ENCODE assay signal across 8 mouse cellular contexts in genomic region chr6:38636852-38637618, GRCm38 (mm10). TPM values are rescaled to one million over a fixed set of nuclear protein-coding genes. Genes with fewer than 3 reads are reported as not detected.
A peak's percentile ranks its signal among the peaks of the same experiment; 100 is the strongest.
DNase-seq lines count a peak whose midpoint lies in the region; ATAC-seq and TF ChIP-seq lines count a peak whose summit lies in the region.

Gene Klrg2 (minus strand): TSS chr6:38637242.

- peak within 1 kb of the TSS; percentile 47 for H3K9ac ChIP-seq in forebrain, postnatal 0 days
- H3K9ac ChIP-seq in hindbrain, embryonic 12.5 days: peak within 1 kb of the TSS; percentile 65
- peak within 1 kb of the TSS; percentile 49 for H3K9ac ChIP-seq in limb, embryonic 14.5 days (ENCODE audit: low read depth, low read length, severe bottlenecking)
- peak within 1 kb of the TSS; percentile 58 for H3K9ac ChIP-seq in midbrain, embryonic 12.5 days (replicated peaks)
- H3K9ac ChIP-seq in stomach, embryonic 16.5 days (ENCODE audit: low read length): peak within 1 kb of the TSS; percentile 64

- H3K36me3 ChIP-seq in forebrain, postnatal 0 days (ENCODE audit: insufficient read depth): no peaks in the 10 kb centered on the region
- H3K36me3 ChIP-seq in hindbrain, embryonic 12.5 days: no peaks in the 10 kb centered on the region
- H3K36me3 ChIP-seq in limb, embryonic 14.5 days (ENCODE audit: control insufficient read depth, insufficient read depth, low read length): no peaks in the 10 kb centered on the region
- no peaks in the 10 kb centered on the region for H3K36me3 ChIP-seq in midbrain, embryonic 12.5 days
- no peaks in the 10 kb centered on the region for H3K36me3 ChIP-seq in stomach, embryonic 16.5 days (ENCODE audit: control insufficient read depth, insufficient read depth, low read length)

- H3K4me2 ChIP-seq in forebrain, postnatal 0 days (ENCODE audit: low read depth): peak within 1 kb of the TSS; percentile 98
- H3K4me2 ChIP-seq in hindbrain, embryonic 12.5 days (replicated peaks): peak within 1 kb of the TSS; percentile 99
- H3K4me2 ChIP-seq in limb, embryonic 14.5 days (replicated peaks; ENCODE audit: low read depth, low read length, severe bottlenecking): peak within 1 kb of the TSS; percentile 100
- peak within 1 kb of the TSS; percentile 99 for H3K4me2 ChIP-seq in midbrain, embryonic 12.5 days (replicated peaks)
- H3K4me2 ChIP-seq in stomach, embryonic 16.5 days (ENCODE audit: low read depth, low read length): peak within 1 kb of the TSS; percentile 98

- DNase-seq in cerebellum, adult 2 months: peak; percentile 42 to 51
- no peak for DNase-seq in cerebellum, adult 11 months
- peak; percentile 62 for DNase-seq in brain, adult 2 months (ENCODE audit: low read depth, low spot score)
- DNase-seq in forebrain, postnatal 0 days: peak; percentile 34
- DNase-seq in limb, embryonic 14.5 days (ENCODE audit: low spot score): peak; percentile 60

- no peak for TF ChIP-seq CTCF in cerebellum, adult 2 months (IDR thresholded peaks at IDR 0.05; ENCODE audit: borderline replicate concordance, insufficient read depth, low read depth, low read length)
- TF ChIP-seq CTCF in forebrain, postnatal 0 days (IDR thresholded peaks at IDR 0.05; ENCODE audit: low read depth): no peak

- peak; percentile 72 for ATAC-seq in forebrain, postnatal 0 days
- peak; percentile 79 for ATAC-seq in hindbrain, embryonic 12.5 days (ENCODE audit: low FRiP score)
- ATAC-seq in limb, embryonic 14.5 days (ENCODE audit: low FRiP score, low read depth): peak; percentile 80
- peak; percentile 75 for ATAC-seq in midbrain, embryonic 12.5 days (ENCODE audit: low FRiP score, low read depth)
- ATAC-seq in stomach, embryonic 16.5 days (ENCODE audit: insufficient read depth, low FRiP score): peak; percentile 85

- 2% methylated on average over 60 of the region's 60 CpGs for WGBS in cerebellum, adult 2 months
- WGBS in forebrain, postnatal 0 days: 2% methylated on average over 59 of the region's 60 CpGs
- 2% methylated on average over 49 of the region's 60 CpGs for WGBS in hindbrain, embryonic 12.5 days
- 2% methylated on average over 53 of the region's 60 CpGs for WGBS in limb, embryonic 14.5 days
- WGBS in midbrain, embryonic 12.5 days: 2% methylated on average over 51 of the region's 60 CpGs
- WGBS in stomach, embryonic 16.5 days: 2% methylated on average over 60 of the region's 60 CpGs

- no peak within 1 kb of the TSS for H3K27ac ChIP-seq in cerebellum, adult 2 months (ENCODE audit: insufficient read depth, low read length)
- no peak within 1 kb of the TSS for H3K27ac ChIP-seq in forebrain, postnatal 0 days (ENCODE audit: low read depth, low read length)
- no peak within 1 kb of the TSS for H3K27ac ChIP-seq in hindbrain, embryonic 12.5 days
- no peak within 1 kb of the TSS for H3K27ac ChIP-seq in limb, embryonic 14.5 days (replicated peaks; ENCODE audit: low read depth, low read length)
- H3K27ac ChIP-seq in midbrain, embryonic 12.5 days (replicated peaks): no peak within 1 kb of the TSS
- no peak within 1 kb of the TSS for H3K27ac ChIP-seq in stomach, embryonic 16.5 days (ENCODE audit: low read length)

- no peak for TF ChIP-seq POLR2A in cerebellum, adult 2 months (IDR thresholded peaks at IDR 0.05; ENCODE audit: borderline replicate concordance, insufficient read depth, low read length)
- no peak for TF ChIP-seq POLR2A in limb, embryonic 14.5 days (IDR thresholded peaks at IDR 0.05; ENCODE audit: borderline replicate concordance, extremely low read depth, insufficient read depth, insufficient read length)

- peak within 1 kb of the TSS; percentile 31 for H3K4me3 ChIP-seq in cerebellum, adult 2 months (replicated peaks; ENCODE audit: insufficient read depth, low read depth, low read length)
- H3K4me3 ChIP-seq in forebrain, postnatal 0 days (ENCODE audit: low read depth, low read length): peak within 1 kb of the TSS; percentile 49
- H3K4me3 ChIP-seq in hindbrain, embryonic 12.5 days: peak within 1 kb of the TSS; percentile 57
- H3K4me3 ChIP-seq in limb, embryonic 14.5 days (replicated peaks; ENCODE audit: low read length): peak within 1 kb of the TSS; percentile 55
- H3K4me3 ChIP-seq in midbrain, embryonic 12.5 days: peak within 1 kb of the TSS; percentile 57
- peak within 1 kb of the TSS; percentile 59 for H3K4me3 ChIP-seq in stomach, embryonic 16.5 days (replicated peaks; ENCODE audit: low read length)

- H3K27me3 ChIP-seq in cerebellum, adult 2 months (ENCODE audit: control insufficient read depth, insufficient read depth, low read length): no peaks in the 10 kb centered on the region; the same call in 1 of the 2 replicates
- peaks cover 24% of the 10 kb centered on the region for H3K27me3 ChIP-seq in forebrain, postnatal 0 days (ENCODE audit: insufficient read depth, low read length)
- peaks cover 75% of the 10 kb centered on the region for H3K27me3 ChIP-seq in hindbrain, embryonic 12.5 days
- peaks cover 72% of the 10 kb centered on the region for H3K27me3 ChIP-seq in limb, embryonic 14.5 days (ENCODE audit: control insufficient read depth, insufficient read depth, low read length)
- peaks cover 90% of the 10 kb centered on the region for H3K27me3 ChIP-seq in midbrain, embryonic 12.5 days
- peaks cover 69% of the 10 kb centered on the region for H3K27me3 ChIP-seq in stomach, embryonic 16.5 days (ENCODE audit: control insufficient read depth, insufficient read depth, low read length)

- no peaks in the 10 kb centered on the region for H3K9me3 ChIP-seq in forebrain, postnatal 0 days (ENCODE audit: low read length)
- H3K9me3 ChIP-seq in hindbrain, embryonic 12.5 days (replicated peaks): no peaks in the 10 kb centered on the region
- H3K9me3 ChIP-seq in limb, embryonic 14.5 days (ENCODE audit: control insufficient read depth, low read length): no peaks in the 10 kb centered on the region
- H3K9me3 ChIP-seq in midbrain, embryonic 12.5 days: no peaks in the 10 kb centered on the region
- H3K9me3 ChIP-seq in stomach, embryonic 16.5 days (replicated peaks; ENCODE audit: control insufficient read depth, low read length): no peaks in the 10 kb centered on the region

- H3K4me1 ChIP-seq in cerebellum, adult 2 months (ENCODE audit: control insufficient read depth, insufficient read depth, low read length): no peaks in the 10 kb centered on the region; the same call in 1 of the 2 replicates
- H3K4me1 ChIP-seq in forebrain, postnatal 0 days (ENCODE audit: insufficient read depth): peaks cover 4% of the 10 kb centered on the region
- H3K4me1 ChIP-seq in hindbrain, embryonic 12.5 days: peaks cover 22% of the 10 kb centered on the region
- H3K4me1 ChIP-seq in limb, embryonic 14.5 days (ENCODE audit: control insufficient read depth, insufficient read depth, low read length): peaks cover 12% of the 10 kb centered on the region
- peaks cover 18% of the 10 kb centered on the region for H3K4me1 ChIP-seq in midbrain, embryonic 12.5 days
- peaks cover 10% of the 10 kb centered on the region; the same call in 1 of the 2 replicates for H3K4me1 ChIP-seq in stomach, embryonic 16.5 days (ENCODE audit: control insufficient read depth, insufficient read depth, low read length)

RNA-seq across cellular contexts. Expression of gene Klrg2, which starts in this region (rescaled TPM):
- 0.73 and 1.0 TPM in 2 replicates for polyA plus RNA-seq in cerebellum, adult 2 months (2012; rRNA removed)
- 0.23 and 0.24 TPM in 2 replicates for total RNA-seq in forebrain, postnatal 0 days (2014; rRNA removed)
- polyA plus RNA-seq in forebrain, postnatal 0 days (2015; fragmentation: Nextera tagmentation; extraction: Ambion mirVana): 0.10 and 0.17 TPM in 2 replicates
- 0.18 and 0.28 TPM in 2 replicates for polyA plus RNA-seq in hindbrain, embryonic 12.5 days (2016; fragmentation: Nextera tagmentation; extraction: Ambion mirVana)
- polyA plus RNA-seq in limb, embryonic 14.5 days (2012; rRNA removed): 1.3 and 1.5 TPM in 2 replicates
- polyA plus RNA-seq in limb, embryonic 14.5 days (2014; fragmentation: Nextera tagmentation; extraction: Ambion mirVana): 1.1 and 2.1 TPM in 2 replicates
- 0.18 and 0.19 TPM in 2 replicates for polyA plus RNA-seq in midbrain, embryonic 12.5 days (2016; fragmentation: Nextera tagmentation; extraction: Ambion mirVana)
- 1.5 and 1.9 TPM in 2 replicates for polyA plus RNA-seq in stomach, embryonic 16.5 days (2015; fragmentation: Nextera tagmentation; extraction: Ambion mirVana)

Comparison
In these comparisons a context has a peak if more than half of its experiments do, and no peak if none do; other contexts are left out.
1. Peak in DNase-seq, ATAC-seq, H3K4me3 ChIP-seq, H3K9ac ChIP-seq and H3K4me2 ChIP-seq in forebrain, postnatal 0 days; RNA of the gene not detected or under 1 TPM.
2. Peak in ATAC-seq, H3K4me3 ChIP-seq, H3K9ac ChIP-seq and H3K4me2 ChIP-seq in hindbrain, embryonic 12.5 days; RNA of the gene not detected or under 1 TPM.
3. Peak in ATAC-seq, H3K4me3 ChIP-seq, H3K9ac ChIP-seq and H3K4me2 ChIP-seq in midbrain, embryonic 12.5 days; RNA of the gene not detected or under 1 TPM.